Mouse (Mus musculus) ES-E14 (cell line): ENCODE results near the gene Kif22.

ENCODE experiments used
- HCFC1 ChIP-seq: IDR thresholded peaks from 2 replicates; pipeline ENCODE4 v1.6.1; 2012; ENCODE audit warnings: low read length, inconsistent platforms, borderline replicate concordance; ENCODE audit not compliant: insufficient read depth
- MAFK ChIP-seq: IDR thresholded peaks from 2 replicates; pipeline ENCODE4 v1.6.1; 2014; ENCODE audit warnings: mild to moderate bottlenecking, low read depth, low read length, inconsistent platforms; ENCODE audit not compliant: insufficient read depth

- TF ChIP-seq HCFC1 (no peak), MAFK (no peak)
Measured at GRCm38 (mm10) chr7:127012845-127013244, 29.4 kb downstream of the Kif22 start.
